Mouse (Mus musculus) layer of hippocampus, adult 9-11 months (tissue): ENCODE measurements around the gene Parvb.
"Not testable (repeated sequence)": the region's sequence is repeated elsewhere in the genome, so short reads cannot be mapped to it uniquely, and the experiment has no call there.

Source experiments
- DNase-seq: peaks from one replicate; pipeline ENCODE4 v3.0.0; 2022

Parvb gene

DNA sequence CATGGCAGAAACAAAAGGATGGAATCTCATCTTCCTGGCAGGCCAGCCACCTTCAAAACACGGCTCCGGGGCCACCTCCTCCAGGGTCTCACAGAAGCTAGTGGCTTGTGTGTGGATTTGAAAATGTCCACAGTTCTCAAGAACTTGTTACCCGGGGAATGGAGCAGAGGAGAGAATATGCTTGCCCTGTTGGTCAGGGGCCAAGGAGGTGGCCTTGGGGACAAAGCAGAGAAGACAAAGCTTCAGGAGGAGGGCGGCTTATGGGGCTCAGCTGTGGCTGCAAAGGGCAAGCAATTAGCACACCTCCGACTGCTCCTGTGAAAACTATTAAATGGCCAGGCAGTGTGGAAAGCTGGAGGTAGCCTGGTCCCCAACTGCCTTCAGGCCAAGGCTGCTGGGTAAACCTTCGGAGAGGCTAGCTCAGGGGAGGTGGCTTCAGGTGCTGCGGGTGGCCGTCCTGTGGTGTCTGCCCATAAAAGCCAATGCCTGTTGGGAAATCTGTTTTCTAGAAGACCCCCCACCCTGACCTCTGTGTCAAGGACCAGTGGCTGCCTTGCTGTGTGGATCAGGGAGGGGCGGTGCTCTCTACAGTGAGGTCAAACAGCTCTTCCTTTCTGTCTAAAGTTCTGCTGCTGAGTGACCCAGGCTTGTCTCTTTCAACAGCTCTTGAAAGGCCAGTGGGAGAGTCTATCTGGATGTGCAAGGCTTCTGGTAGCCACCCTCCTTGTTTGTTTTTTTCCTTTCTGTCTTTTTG, 26.9 kb downstream of the Parvb start:
- no peak for DNase-seq

DNA sequence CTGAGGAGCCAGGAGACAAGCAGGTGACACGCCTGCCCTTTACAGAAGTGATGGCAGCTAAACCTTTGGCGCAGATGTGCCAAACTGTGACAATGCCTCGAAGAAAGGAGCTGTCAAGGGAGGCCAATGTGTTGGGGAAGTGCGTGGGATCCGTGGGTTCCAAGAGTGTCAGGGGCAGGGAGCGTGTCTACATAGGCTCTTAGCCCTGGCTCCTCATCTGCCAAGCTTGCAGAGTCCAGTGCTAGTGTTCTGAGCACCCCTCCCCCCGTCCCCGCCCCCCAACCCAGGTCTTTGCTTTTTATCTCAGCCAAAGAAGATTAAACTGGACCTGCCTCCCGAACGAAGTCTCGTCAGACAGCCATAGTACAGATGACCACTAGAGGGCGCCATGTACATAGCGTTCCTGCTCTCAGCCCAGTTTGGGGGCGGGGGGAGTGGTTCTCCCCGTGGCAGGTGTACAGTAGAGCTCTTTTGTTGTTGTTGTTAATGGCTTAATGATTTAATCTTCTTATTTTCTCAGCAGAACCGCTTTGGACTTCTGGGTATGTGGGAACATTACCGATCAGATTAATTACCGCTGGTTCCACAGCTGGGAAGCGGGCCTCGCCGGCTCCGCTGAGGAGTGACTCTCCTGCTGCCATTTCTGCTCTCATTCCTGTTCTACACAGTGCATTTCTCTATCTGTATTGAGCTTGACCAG, 28.4 kb downstream of the Parvb start:
- peak; percentile 72 for DNase-seq

DNA sequence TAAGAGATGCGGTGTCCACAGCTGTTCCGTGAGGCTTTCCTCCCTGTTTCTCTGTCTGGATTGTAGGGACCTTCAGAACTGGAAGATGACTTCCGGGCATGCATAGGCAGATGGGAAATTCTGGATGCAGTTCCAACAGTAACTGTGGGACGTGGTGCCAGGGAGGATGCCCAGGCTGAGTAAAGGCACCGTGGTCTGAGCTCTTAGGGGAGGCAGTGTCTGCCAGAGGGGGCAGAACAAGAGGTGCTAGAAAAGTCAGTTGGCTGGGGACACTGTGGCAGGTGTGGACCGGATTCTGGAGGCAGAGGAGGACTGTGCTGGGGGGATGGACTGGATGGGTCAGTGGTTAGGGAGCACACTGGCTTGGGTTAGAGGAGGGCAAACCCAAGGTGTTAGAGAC, 30.8 kb downstream of the Parvb start:
- DNase-seq: no peak

DNA sequence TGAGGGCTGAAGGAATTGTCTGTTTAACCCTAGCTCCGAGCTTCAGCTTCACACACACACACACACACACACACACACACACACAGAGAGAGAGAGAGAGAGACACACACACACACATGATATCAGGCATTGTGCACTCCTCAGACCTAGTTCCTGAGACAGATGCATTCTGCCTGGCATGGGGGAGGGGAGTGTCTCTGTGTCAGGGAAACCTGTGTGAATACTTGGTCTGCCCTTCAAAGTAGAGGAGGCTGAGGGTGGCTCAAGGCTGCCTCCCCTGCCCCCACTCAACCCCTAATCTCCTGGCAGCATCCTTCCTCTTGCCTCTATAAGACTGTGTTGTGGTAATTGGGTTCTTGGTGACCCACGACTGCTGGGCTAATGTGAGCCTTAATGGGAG, 31.7 kb downstream of the Parvb start:
- DNase-seq: no peak

DNA sequence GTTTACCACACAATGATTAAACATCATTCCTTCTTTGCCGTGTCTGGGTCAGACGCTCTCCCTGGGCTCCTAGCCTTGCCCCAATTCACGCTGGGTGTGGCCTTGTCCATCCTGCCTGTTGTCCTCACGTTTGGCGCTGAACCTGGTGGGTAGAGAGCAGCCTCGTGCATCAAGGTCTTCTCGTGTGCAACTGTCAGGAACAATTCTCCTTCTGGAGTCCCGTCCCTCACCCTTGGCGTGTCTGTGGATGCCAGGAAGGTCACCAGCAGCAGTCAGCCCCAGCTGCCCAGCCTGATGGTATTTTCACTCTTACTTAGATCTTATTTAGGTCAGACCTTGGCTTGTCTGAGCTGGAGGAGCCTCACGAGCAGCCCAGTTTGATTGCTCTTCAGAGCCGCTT, 33.3 kb downstream of the Parvb start:
- DNase-seq: no peak

DNA sequence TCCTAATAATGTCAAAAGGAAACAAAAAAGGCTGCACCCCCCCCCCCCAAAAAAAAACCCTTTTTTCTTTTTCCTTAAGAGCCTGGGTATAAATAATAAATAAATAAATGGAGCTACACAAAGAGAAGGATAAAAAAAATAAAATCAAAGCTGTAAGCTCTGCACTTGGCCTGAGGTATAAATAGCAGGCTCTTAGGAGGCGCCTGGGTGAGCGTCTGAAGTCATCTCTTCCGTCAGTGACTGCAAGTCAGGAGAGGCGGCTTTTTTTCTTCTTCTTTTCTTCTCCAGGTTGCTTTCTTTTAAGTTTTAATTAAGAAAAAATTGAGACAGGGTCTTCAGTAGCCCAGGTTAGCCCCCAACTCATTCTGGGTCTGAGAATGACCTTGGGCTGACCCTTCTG, 34.4 kb downstream of the Parvb start:
- DNase-seq: no peak

DNA sequence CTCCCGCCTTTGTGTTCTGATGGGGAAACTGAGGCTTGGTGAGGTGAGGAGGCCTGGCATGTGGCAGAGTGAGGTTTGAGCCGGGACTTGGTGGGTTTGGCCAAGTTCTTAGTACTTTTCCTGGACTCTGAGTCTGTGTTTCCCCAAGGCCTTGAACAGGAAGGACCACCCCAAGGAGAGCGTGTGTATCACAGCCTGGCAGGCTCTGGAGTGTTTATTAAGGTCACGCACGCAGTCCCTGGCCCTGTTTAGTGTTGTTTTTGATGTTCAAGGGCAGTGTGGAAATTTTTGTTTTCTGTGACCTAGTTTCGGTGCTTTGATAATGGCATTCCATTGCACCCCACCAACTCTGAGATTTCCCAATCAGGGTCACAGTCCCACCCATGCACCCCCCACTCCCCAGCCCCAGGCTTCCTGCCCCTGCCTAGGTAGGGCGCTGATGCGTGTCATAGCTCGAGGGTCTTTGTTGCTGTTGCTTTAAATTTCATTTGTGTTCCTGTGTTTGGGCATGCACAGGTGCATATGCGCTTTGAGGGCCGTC, 35.9 kb downstream of the Parvb start:
- DNase-seq: no peak

DNA sequence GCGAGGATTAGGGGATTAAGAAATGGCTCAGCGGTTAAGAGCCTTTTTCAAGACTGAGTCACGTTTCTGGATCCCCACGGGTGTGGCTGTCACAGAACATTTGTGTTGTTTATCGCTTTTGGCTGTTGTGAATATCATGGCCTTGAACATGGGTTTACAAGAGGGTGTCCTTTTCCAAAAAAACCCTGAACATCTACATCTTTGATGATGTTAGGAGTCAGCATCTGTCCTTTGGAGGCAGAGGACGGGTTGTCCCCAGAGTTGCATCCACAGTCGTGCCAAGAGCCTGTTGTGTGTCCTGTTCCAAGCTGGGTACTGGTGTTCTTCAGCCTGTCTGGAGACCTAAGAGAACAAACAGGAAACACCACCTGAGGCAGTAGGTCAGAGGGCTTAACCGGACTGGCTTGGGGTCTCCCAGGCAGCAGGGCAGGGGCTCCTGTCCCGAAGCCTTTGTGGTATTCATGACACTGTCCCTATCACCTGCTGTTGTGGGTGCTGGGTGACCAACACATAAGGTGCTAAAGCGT, 37.3 kb downstream of the Parvb start:
- no peak for DNase-seq

DNA sequence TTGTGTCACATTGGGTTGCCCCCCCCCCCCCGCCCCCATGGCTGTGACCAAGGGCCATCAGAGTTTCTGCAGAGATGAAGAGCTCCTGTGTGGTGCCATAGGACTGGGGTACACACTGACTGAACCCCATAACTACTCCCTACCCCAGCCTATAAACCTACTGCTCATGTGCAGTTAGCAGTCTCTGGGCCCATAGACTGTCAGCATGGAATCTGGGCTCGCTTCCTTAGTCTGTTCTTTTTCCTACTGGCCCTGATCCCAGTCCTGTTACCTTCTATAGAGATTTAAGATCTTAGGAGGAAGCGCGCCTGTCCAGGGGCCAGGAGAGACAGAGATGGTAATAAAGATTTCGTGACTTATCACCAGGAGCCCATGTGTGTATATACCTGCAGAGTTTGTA, 38.2 kb downstream of the Parvb start:
- DNase-seq: no peak

DNA sequence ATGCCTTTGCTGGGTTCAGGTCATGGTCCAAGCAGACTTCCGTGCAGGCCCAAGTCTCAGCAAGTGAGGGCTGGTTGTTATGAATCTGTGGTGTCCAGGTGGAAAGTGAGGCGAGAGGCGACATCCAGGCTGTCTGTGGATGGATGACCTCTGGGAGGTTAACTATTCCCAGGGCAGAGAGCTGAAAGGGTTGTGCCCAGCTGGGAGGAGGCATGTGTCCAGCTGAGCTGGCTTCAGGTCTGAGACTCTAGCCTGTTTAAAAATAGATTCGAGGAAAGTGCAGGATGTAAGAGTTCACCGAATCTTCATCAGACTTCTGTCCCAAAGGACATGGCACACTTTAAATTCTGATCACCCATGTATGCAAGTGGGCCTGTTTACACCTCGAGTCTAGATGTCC, 38.6 kb downstream of the Parvb start:
- no peak for DNase-seq

DNA sequence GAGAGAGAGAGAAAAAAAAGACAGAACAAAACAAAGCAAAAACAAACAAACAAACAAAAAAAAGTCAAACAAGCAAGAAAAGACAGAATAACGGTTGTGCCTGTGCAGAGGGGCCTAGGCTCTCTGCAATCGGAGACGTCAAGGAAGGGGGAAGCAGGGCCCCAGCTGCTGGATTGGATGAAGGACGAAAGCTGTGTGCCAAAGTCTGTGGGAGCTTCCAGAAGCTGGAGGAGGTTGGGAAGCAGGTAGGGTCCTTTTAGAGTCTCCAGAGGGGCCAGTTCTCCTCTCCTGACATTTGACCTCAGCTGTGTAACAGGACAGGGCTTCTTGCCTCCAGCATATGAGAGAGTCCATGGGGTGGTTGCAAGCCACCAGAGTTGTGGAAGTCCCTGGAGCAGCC, 44.2 kb downstream of the Parvb start:
- DNase-seq: no peak

DNA sequence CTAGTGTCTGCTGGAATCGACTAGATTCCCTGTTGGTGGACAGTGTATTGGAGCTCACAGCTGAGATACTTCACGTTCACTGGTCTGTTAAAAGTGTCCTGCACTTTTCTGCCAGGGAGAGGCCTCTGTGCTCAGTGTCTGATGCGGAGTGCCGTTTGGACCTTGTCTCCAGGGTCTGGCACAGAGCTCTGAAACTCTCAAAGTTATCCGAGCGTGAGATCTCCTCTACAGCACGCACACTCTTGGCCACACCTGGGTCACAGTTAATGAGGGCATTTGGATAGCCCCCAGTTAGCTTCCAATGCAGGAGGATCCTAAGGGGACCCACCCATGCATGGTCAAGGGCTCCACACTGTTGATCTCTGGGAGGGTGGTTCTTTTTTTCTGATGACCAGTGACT, 46.2 kb downstream of the Parvb start:
- DNase-seq: no peak

DNA sequence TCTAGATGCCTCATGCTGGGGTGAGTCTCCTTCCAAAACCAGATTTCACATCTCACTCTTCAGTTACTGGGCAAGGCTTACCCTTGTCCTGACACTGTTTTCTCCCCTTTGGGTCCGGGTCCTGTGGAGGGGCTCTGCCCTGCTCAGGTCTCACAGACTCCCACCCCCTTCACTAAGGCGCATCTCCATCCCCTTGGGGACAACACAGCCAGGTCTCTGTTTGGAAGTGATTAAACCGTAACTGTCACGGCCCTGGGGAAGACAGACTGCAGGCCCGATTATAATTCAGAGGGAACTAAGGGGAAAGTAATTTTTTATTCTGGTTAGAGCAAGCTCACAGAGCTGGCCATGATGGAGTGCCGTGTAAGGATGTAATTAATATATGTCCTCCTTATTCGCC, 46.8 kb downstream of the Parvb start:
- DNase-seq: no peak

DNA sequence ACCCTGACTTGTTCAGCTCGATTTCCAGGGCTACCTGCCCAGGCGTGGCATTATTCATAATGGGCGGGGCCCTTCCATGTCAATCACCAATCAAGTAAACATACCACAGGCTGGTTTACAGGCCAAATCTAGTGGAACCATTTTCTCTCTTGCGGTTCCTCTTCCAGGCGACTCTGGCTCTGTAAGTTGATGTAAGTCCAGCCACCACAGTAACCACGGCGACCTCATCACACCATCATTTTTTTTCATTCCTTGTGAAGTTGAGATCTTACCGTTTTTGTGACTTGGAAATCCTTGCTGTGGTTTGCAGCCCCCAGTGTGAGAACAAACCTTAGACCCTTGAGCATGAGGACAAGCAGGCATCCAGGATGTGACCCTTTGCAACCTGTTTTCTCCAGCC, 48.5 kb downstream of the Parvb start:
- no peak for DNase-seq

DNA sequence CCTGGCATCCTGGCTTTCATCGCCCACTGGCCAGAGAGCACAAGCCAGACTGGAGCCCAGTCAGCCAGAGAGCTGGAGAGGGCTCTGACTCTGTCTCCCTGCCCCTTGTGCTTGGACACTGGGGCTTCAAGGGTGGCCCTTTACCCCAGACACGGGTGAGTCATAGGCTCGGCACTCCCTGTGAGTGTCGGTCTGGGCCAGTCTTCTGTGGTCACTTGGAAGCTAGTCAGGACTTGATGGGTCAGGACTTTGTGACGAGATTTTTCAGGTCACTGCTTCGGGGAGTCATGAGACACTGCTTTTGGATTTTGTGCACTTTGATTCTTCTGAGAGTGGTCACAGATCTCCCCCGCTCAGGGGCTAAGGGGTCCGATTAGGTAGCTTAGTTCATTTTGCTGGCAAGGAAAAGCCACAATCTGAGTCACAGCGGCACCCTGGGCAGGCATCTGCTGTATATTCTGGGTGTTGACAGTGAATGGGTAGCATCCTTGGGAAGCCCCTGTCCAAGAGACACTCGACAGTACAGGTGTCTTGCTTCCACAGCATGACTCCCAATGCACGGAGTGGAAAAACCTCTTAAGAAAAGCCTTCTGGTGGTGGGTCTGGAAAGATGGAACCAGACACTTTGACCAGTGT, 49.0 kb downstream of the Parvb start:
- no peak for DNase-seq

DNA sequence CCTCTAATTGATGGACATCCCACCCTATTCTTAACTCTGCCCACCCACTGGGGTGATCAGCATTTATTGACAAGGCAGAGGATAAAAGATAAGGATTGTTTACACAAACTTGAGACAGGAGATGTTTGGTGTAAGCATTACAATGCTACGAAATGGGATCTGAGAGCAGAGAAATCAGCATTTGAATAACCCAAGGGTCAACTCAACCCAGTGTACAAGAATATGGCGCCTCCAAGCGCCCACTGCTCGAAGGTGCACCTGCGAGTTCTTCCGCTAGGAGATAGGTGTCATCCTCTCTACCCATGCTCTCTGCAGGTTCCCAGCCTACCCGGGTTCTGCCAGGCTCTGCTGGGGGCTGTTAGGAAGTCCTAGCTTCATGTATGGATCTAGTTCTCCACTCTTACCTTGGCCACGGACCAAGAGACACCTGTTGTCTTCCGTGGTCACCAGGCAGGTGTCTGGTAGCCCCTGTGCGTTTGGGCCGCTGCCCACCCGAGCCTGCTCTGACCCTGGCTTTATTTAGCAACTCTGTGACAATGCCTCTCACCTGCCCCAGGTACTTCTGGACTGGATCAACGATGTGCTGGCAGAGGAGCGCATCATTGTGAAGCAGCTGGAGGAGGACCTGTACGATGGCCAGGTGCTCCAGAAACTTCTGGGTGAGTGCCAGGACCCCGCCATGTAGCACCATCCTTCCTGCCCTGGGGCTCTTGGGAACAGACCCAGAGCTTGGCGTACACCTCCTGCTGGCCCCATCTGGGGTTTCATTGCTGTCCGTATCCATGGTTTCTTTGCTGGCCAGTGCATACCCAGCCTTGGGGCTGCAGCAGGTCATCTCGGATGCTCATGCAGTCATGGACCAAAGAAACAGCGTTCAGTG, 50.6 kb downstream of the Parvb start:
- no peak for DNase-seq

DNA sequence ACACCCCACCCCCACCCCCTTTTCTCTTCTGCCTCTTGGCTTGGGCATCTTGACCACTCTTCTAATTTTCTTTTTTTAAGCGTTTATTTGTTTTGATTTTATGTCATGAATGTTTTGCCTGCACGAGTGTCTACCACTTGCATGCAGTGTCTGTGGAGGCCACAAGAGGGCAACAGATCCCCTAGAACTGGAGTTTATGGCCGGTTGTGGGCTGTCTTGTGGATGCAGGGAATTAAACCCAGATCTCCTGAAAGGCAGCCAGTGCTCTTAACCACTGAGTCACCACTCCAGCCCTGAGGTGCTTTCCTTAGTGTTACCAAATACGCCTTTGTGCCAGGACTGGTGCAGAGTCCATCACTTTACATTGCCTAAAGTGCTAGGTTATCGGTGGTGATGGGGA, 52.2 kb downstream of the Parvb start:
- no peak for DNase-seq

DNA sequence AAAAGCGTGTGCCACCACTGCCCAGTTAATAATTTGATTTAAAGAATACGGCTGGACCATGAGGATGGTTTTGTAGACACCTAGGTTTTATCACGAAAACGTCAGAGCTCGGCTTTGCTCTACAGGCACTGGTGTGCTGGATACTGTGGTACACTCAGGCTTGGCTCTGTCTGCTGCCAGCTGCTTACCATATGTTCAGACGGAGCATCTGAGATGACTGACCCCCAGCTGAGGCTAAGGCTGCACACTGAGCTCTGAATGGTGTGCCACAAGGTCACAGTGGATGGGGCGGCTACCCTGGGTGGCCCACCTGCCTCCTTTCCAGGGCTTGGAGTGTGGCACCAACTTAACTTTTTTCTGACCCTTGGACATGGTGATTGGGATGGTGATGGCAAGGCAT, 53.6 kb downstream of the Parvb start:
- no peak for DNase-seq

DNA sequence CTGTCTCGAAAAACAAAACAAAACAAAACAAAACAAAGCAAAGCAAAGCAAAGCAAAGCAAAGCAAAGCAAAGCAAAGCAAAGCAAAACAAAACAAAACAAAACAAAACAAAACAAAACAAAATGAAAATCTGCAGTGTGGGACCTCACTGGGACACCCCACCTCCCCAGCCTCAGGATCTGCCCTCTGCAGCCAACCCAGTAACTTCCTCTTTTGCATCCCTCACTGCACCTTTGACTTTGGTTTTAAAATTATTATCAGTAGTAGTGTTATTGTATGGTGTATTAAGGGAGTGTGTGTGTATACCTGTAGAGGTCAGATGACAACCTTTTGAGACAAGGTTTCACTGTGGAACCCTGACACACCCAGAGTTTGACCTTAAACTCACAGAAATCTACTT, 57.1 kb downstream of the Parvb start:
- not testable (repeated sequence) for DNase-seq

DNA sequence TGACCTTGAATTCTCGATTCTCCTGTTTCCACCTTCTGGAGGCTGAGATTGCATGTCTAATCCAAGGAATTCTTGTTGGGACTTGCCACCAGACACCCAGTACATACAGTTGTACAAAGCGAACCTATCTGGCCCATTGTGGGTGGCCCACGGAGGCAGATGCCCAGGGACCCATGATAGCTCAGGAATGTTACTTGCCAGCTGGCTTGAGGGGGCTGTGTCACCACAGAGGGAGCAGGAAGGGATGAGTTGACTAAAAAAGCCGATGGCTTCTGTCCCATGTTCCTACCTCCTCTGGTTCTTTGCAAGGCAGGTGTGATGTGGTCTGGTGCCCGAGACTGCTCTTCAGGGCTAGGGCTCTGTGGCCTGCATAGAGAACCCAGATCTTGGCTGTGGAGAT, 59.3 kb downstream of the Parvb start:
- DNase-seq: no peak

DNA sequence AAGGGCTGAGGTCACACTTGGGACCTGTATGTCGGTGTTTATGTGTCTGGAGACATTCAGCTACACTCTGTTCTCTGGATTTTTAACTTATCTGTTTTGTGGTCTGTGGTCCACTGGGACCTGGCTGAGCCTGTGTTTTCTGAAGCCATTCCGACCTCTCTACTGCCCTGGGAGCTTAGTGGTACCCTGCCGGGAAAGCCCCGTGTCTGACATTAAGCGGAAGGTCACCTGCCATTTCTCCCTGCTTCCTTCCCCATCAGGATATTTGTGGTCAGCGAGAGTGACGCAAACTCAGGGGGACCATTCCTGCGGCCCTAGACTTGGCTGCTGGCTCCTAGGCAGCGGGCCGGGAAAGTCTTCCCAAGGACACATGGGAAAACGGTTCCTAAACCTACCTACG, 61.7 kb downstream of the Parvb start:
- no peak for DNase-seq

DNA sequence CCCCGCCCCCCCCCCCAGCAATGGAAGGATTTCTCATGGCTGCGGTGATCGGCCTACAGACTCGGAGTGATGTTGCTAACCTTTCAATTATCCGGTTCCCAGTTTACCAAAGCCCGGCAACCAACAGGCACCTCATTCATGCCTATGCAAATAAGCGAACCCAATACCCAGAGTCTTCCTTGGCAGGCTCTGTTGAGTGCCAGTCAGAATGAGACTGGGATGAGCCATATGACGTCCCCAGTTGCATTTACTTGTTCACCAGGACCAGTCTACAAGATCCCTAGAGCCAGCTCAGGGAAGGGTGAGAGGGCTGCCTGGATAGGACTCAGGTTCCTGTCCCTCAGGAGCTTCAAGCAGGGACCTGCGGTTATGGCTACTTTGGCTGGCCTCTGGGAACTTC, 62.5 kb downstream of the Parvb start:
- no peak for DNase-seq

DNA sequence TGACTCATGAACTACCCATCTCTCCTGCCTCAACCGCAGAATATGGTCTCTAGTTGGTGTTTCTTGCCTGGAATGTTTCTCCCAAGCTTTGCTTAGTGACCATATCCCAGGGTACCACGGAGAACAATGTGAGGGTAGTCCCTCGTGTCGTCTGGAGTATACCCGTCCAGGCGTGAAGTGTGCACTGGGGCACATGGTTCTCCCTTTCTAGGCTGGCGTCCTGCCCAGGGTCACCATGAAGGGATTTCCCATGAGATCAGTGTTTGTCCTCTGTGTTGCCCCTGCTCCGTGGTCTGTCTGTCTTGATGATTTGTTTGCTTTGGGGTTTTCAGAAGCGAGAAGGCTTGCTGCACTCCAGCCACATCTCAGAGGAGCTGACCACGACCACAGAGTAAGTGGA, 63.4 kb downstream of the Parvb start:
- DNase-seq: no peak
